Mouse (Mus musculus) T-helper 1 cell (primary cell): Measurements from ENCODE around the gene Tnf.

Source experiments
- in situ Hi-C: fragments of 300-600 bp; cut with MboI, MseI; formaldehyde crosslinking; loops from one replicate; pipeline ENCODE4 v1.15.1; 2025; ENCODE audit warnings: high pct_unique_total_duplicates

Gene Tnf

GRCm38 (mm10) chr17:35234090-35234489 is 32.3 kb upstream of the Tnf start:
- in situ Hi-C loops = loop anchor here (5.0 kb wide), 1 partner anchor 62 kb away; no protein-coding TSS in a partner anchor

GRCm38 (mm10) chr17:35233114-35233980 is 31.5 kb upstream of the Tnf start, which contains the start of gene Atp6v1g2:
Atp6v1g2 (plus strand) TSS chr17:35233660.
- in situ Hi-C loops = loop anchor here (5.0 kb wide), 1 partner anchor 61 kb away; no protein-coding TSS in a partner anchor

- in situ Hi-C loops = loop anchor here (5.0 kb wide), 1 partner anchor 60 kb away; no protein-coding TSS in a partner anchor
Observed at GRCm38 (mm10) chr17:35232659-35233058, 30.9 kb upstream of the Tnf start.

GRCm38 (mm10) chr17:35232043-35232442 is 30.2 kb upstream of the Tnf start:
- in situ Hi-C loops = loop anchor here (5.0 kb wide), 1 partner anchor 60 kb away; no protein-coding TSS in a partner anchor

- in situ Hi-C loops = loop anchor here (5.0 kb wide), 1 partner anchor 59 kb away; no protein-coding TSS in a partner anchor
Observed at GRCm38 (mm10) chr17:35231022-35231421, 29.2 kb upstream of the Tnf start.

- in situ Hi-C loops = no loop called here
Observed at GRCm38 (mm10) chr17:35226561-35227046, 24.8 kb upstream of the Tnf start.

GRCm38 (mm10) chr17:35225456-35225855 is 23.6 kb upstream of the Tnf start:
- in situ Hi-C loops = no loop called here

GRCm38 (mm10) chr17:35224641-35225040 is 22.8 kb upstream of the Tnf start:
- in situ Hi-C loops = no loop called here

- in situ Hi-C loops = no loop called here
Observed at GRCm38 (mm10) chr17:35222299-35222698, 20.5 kb upstream of the Tnf start.

- in situ Hi-C loops = no loop called here
Observed at GRCm38 (mm10) chr17:35220156-35220952, 18.5 kb upstream of the Tnf start, which contains the start of gene Gm16181. Gm16181 (plus strand) TSS chr17:35220834.

- in situ Hi-C loops = no loop called here
Observed at GRCm38 (mm10) chr17:35219601-35220041, 17.8 kb upstream of the Tnf start.

- in situ Hi-C loops = no loop called here
Observed at GRCm38 (mm10) chr17:35218516-35219193, 16.8 kb upstream of the Tnf start.

GRCm38 (mm10) chr17:35213071-35213470 is 11.3 kb upstream of the Tnf start:
- in situ Hi-C loops = no loop called here

- in situ Hi-C loops = no loop called here
Observed at GRCm38 (mm10) chr17:35210593-35210992, 8.8 kb upstream of the Tnf start.

GRCm38 (mm10) chr17:35209785-35210535 is 8.2 kb upstream of the Tnf start:
- in situ Hi-C loops = no loop called here

- in situ Hi-C loops = no loop called here
Observed at GRCm38 (mm10) chr17:35205380-35205769, 3.6 kb upstream of the Tnf start.

- in situ Hi-C loops = no loop called here
Observed at GRCm38 (mm10) chr17:35204494-35205379, 2.9 kb upstream of the Tnf start, which contains the start of gene Lta. Lta (minus strand) TSS chr17:35205351.

- in situ Hi-C loops = no loop called here
Observed at GRCm38 (mm10) chr17:35202442-35202841, 635 bp upstream of the Tnf start.

- in situ Hi-C loops = no loop called here
Observed at GRCm38 (mm10) chr17:35201128-35201527, 679 bp downstream of the Tnf start.
